Mouse (Mus musculus) small intestine, adult 2 months (tissue): ENCODE data around the gene Med4.

ENCODE experiments used
- CTCF ChIP-seq: fragments of 200-500 bp; IDR thresholded peaks from 2 replicates; pipeline ENCODE4 v1.5.1; 2012; ENCODE audit warnings: low read depth, mild to moderate bottlenecking, control low read depth, inconsistent platforms, low read length, moderate library complexity, mixed read lengths; ENCODE audit not compliant: insufficient replicate concordance, insufficient read length; ENCODE audit errors: extremely low read depth
- POLR2A ChIP-seq: fragments of 200-500 bp; IDR thresholded peaks from 2 replicates; pipeline ENCODE4 v1.6.1; 2012; ENCODE audit warnings: low read depth, mild to moderate bottlenecking, control low read depth, inconsistent platforms, low read length, moderate library complexity

DNA sequence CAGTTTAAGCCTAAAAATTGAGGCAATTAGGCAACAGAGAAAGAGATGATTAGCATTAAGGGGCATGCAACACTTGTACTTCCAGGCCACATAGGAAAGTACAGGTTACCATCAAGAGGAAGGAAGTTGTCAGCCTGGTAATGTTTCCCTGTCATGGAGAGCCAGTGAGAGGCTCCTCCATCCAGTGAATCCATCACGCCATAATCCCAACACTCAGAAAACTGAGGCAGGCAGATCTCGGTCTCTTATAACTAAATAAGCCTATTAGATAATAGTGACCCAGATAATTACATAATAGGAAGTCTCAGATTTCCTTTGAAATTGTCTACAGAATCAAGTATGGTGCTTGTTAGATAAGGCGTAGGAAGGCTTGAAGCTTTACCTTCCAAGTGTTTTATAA is 14.3 kb downstream of the Med4 start:
- no peak for TF ChIP-seq POLR2A
- no peak for TF ChIP-seq CTCF
